Mouse (Mus musculus): ENCODE measurements around the gene Mrps24.

GRCm38 (mm10) chr11:5737137-5737536, 21.7 kb upstream of the Mrps24 start:
- no peak for TF ChIP-seq CTCF (conservative IDR thresholded peaks at IDR 0.05; ENCODE audit: low read length)
- TF ChIP-seq POU5F1 (IDR thresholded peaks at IDR 0.05; ENCODE audit: borderline replicate concordance, low read length): no peak
- no peak for TF ChIP-seq NANOG (IDR thresholded peaks at IDR 0.05; ENCODE audit: borderline replicate concordance, low read length)
